Mouse (Mus musculus) yolk sac, embryonic 10.5 days (tissue): Measurements from ENCODE around the gene Olig1.

Experiments
- DNase-seq: peaks from one replicate; pipeline ENCODE4 v3.0.0-alpha.2; 2017; ENCODE audit warnings: low spot score

Gene Olig1

GRCm38 (mm10) chr16:91269468-91270211 lies at the start of gene Olig1:
Gene Olig1 (plus strand): TSS chr16:91269772.
- peak; percentile 47 for DNase-seq

DNA sequence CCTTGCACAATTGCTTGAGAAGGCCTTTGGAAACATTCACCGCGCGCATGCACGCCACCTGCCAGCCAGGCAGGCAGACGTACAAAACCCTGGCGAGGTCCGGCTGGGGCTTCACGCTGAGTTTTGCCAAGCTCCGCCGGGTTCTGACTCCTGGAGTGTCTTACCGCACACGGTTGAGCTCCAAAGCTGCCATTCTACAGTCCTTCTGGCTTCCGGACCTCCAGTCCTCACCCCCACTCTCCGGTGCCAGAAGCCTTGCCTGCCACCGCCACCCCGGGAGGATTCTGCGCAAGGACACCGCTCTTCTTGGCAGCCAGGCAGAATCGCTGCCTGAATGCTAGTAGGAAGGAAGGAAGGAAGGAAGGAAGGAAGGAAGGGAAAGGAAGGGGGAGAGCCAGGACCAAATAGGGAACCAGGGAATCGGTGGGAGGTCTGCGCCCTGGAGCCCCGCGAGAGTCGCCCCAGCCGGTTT lies 47.4 kb upstream of the Olig1 start:
- no peak for DNase-seq

DNA sequence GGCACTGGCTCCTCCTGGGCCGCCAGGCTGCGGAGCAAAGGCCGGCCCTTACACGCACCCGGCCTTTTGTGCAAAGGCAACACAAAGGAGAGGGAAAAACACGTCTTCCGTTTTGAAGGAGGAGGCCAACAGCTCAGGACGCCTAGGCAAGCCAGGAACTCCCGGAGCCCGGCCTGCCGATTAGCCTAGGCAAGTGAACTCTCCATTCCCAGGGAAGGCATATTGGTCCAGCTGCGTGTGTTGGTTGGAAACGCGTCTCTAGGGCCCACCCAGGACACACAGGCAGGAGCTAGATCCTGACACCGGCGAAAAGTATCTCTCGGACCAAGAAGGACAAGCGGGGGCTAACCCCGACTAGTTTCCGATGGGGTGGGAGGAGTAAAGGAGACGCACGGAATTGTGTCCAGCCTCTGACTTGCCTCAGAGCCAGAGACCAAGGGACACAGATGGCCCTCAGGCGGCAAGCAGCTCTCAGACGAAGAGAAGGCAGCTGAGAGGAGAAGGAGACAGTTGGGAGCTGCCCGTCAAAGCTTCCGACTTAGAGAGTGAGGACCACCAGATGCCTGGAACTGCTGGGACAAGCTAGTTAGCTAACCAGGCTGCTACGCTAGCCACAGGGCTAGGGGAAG lies 46.8 kb upstream of the Olig1 start:
- DNase-seq = no peak

DNA sequence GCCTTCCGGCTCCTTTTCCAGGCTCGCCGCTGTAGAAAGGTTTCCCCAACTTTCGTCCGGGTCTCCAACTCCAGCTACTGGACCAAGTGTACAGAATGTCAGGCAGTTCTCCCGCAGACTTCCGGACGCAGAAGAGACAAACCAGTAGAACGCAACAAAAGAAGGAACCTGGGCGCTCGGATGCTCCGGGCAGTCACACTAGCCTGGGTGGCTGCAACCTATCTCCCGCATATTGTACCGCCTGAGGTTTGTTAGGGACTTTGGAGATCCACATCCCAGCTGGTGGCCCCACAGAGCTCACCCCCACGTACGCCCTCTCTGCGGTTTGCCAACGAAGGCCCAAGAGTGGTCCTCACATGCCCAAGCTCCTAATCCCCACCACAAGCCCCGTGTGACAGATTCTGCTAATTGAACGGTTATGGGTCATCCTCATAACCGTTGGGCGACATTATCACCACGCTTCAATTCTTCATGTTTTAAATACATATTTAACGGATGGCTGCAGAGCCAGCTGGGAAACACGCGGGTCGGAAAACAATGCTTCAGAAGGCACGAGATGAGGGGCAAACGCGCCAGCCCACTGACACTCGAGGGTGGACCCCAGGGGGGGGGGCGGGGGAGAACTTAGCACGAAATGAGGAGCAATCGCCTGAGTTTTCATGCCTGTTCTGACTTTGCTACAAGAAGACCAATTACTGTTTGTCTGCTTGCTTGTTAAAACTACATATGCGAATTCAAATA lies 46.1 kb upstream of the Olig1 start:
- DNase-seq = no peak

- DNase-seq = no peak
These were observed 45.5 kb upstream of the Olig1 start for GRCm38 (mm10) chr16:91224068-91224402.

GRCm38 (mm10) chr16:91224481-91225232 lies 44.9 kb upstream of the Olig1 start:
- DNase-seq = peak; percentile 8

GRCm38 (mm10) chr16:91225233-91226037 lies 44.1 kb upstream of the Olig1 start, which contains the start of gene Olig2:
Gene Olig2 (plus strand): TSS chr16:91225457.
- peak; percentile 31 for DNase-seq

GRCm38 (mm10) chr16:91226038-91226882 lies 43.3 kb upstream of the Olig1 start:
- no peak for DNase-seq

- DNase-seq = no peak
These were observed 42.5 kb upstream of the Olig1 start for GRCm38 (mm10) chr16:91226883-91227759.

GRCm38 (mm10) chr16:91227760-91228043 lies 41.9 kb upstream of the Olig1 start:
- DNase-seq = no peak

- no peak for DNase-seq
These were observed 41.1 kb upstream of the Olig1 start for GRCm38 (mm10) chr16:91228238-91229071.

GRCm38 (mm10) chr16:91229072-91229348 lies 40.6 kb upstream of the Olig1 start:
- no peak for DNase-seq

DNA sequence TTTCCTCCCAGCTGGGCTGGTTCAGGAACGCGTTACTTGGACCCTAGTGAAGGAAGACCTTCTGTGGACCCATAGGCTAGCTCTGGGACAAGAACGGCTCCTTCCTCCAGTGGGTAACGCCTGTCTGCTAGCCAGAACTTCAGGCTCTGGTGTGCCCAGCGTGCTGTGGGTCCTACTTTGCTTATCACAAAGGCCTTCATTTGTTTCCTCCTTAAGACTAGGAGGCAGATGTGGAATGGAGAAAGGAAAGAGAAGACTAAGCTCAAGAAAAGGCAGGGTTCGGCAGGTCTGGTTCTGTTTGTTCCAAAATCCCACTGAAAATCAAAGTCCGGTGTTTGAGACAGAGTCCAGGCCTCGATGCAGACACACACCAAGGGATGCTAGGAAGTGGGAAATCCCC lies 39.9 kb upstream of the Olig1 start:
- no peak for DNase-seq

DNA sequence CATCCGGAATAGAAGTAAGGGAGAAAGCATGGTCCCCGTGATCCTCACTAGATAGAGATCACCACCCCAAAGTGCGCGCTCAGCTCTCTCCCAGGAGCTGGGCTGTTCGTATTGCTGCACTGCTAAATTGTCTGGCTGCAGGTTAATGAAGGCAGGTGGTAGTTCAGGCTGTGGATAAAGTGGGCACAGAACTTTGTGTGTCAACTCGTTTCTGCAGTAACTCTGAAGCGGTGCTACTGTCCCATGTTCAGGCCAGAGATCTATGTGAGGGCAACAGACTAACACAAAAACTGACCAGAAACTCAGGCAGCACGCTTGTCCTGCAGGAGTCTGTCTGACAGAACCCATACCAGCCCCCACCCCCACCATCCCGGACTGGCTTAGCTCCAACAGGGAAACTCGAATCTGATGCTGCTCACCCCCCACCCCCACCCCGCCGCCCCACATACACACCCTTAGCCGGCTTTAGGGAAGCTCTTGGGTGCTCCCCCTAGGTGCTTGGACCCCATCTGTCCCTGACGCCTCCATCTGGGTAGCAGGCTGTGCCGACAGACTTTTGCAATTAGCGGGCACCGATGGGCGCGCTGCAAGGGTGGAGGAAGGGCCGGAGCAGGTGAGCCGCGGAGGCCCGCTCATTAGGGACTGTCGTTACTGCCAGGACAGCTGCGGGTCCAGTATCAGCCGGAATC lies 37.6 kb upstream of the Olig1 start:
- DNase-seq = no peak

DNA sequence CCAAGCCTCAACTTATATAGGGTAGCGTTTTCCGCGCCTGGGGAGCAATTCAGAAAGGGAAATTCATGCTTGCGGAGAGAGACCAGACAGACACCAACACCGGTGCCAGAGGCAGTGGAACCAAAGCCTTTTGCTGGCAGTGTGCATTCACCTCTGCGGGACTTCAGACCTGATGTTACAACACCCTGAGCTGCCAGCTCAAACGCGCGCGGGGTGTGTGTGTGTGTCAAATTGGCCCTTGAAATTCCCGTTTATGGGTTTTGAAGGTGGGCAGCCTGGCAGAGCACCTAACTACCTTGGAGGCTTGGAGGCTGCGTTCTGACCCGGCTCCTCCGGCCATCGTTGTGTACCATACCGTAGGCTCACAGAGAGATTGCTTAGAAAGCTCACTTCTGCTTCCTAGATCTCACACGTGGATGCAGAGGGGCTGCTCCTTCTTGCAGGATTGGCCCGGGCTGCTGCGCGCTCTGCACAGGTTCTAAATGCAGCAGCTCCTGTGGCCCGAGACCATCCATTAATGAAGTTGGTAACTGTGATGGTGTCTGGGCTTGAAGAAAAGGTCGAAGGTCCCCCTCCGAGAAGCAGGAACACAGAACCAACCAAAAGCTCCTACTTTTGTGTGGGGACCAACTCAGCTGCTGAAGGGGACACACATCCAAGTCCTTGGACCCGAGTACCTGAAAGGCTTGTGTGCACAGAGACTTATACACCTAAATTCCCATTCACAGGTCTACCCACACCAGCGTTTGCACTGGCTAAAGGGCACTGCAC lies 36.9 kb upstream of the Olig1 start:
- DNase-seq = no peak

DNA sequence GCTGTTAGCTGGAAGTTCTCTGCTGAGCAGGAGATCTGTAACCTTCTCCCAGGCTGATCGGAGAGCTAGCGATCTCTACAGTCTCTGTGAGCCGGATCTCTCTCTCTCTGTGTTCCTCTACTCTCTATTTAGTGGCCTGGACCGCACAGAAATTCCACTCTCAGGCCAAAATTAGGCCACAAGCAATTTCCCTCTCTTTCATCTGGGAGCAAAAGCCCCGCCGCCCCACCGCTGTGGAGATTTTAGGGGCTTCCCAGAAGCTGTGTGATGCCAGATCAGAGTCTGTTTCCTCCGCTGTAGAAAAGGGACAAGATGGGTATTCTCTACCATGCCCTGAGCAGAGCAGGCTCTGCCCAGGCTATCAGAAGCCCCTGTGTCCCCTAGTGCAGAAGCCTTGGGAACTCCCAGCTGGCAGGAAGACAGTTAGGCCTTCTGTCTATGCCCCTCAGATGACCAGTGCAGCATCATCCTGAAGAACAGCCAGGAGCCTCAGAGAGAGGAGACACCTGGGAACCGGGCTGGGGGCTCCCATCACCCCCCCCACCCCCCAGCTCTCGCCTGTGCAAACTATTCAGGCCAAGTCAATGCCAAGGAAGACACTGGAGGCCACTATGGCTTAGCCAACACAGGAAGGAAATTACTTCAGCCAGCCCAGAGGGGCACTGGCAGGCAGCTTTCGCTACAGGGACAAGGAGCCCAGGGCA lies 36.2 kb upstream of the Olig1 start:
- DNase-seq = no peak

DNA sequence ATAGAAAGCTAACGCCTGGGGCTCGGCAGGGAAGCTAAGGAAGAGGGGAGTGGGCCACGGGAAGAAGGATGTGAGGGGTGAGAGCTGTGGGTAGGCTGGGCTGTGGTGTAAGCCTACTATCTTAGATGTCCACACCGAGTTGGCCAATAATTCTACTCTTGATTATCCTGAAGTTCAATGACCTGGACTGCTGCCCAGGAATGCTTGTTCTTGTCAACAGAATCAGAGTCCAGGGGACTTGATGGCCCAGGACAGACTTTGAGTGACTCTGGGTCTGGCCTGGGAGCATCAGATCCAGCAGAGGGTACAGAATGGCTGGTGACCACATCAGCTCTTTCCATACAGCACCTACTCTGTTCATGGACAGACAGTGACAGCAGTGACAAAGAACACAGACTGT lies 30.5 kb upstream of the Olig1 start:
- no peak for DNase-seq
